Mouse (Mus musculus) kidney, adult 11 months (tissue): Measurements from ENCODE around the gene Tuba1a.
"Not testable (repeated sequence)": the region's sequence is repeated elsewhere in the genome, so short reads cannot be mapped to it uniquely, and the experiment has no call there.

Source experiments
- DNase-seq: peaks from one replicate; pipeline ENCODE4 v3.0.0; 2022

Gene Tuba1a

GRCm38 (mm10) chr15:98954425-98955253 is 1.1 kb upstream of the Tuba1a start:
- DNase-seq, result no peak

DNA sequence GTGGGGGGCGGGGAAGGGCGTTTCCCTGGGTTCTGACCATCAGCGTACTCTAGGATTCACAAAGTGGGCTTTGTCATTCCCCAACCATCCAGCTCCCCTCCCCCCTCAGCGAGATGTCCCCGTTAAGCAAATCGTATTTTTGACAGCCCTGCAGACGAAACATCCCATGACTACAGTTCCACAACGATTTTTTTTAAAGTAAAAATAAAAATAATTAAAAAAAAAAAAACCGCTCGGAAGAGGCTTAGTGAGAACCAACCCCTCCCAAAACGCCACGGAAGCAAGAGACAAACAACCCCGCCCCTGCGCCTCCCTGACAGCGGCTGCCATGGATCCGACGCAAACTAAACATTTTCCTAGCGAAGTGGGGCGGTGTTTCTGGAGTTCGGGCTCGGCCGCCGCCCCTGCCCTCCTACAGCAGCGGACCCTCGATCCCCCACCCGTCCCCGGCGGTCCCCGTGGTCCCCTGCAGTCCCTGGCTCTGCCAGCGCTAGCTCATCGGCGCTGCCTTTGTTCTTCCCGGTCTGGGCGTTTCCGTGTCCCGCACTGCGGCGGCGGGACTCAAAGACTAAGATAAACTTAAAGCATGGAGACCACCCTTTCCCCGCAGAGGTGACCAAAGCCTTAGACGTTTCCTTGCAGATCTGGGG is 627 bp downstream of the Tuba1a start:
- DNase-seq, result no peak

DNA sequence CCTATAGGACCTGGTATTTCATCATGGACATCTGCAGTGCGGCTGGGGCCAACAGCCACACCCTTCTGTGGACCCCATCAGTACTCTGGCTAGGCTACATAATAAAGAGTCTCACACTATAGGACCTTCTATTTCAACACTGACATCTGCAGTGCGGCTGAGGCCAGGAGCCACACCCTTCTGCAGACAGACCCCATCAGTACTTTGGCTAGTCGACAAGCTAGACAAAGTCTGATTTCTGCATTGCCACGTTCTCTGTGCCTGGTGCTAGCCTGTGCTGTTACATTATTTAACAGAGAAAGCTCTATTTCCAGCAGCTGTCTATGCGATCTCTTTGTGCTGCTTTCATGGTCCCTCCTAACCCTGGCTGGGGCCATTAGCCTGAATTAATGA is 1.4 kb downstream of the Tuba1a start:
- DNase-seq, result no peak

- DNase-seq, result not testable (repeated sequence)
Observed at GRCm38 (mm10) chr15:98951122-98952062, 2.1 kb downstream of the Tuba1a start.

- no peak for DNase-seq
Observed at GRCm38 (mm10) chr15:98949607-98949892, 4.0 kb downstream of the Tuba1a start.

- DNase-seq, result no peak
Observed at GRCm38 (mm10) chr15:98948857-98949606, 4.5 kb downstream of the Tuba1a start.

DNA sequence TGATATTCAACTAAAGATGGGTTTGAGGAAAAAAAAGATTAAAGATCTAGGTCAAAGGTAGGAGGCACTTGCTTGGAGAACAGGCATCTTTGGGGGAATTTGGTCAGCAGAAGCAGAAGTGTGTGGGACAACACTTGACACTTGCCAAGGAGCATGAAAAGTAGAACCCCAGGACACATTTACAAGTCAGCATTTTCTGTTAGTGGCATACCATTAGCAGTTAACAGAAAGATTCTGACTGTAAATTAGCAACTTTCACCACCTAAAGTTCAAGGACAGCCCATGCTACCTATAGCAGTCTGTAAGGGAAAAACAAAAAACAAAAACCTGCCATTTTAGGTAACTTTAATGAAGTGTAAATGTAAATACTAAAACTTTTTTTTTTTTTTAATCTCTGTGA is 5.1 kb downstream of the Tuba1a start:
- DNase-seq, result no peak

- no peak for DNase-seq
Observed at GRCm38 (mm10) chr15:98947884-98948283, 5.6 kb downstream of the Tuba1a start.

DNA sequence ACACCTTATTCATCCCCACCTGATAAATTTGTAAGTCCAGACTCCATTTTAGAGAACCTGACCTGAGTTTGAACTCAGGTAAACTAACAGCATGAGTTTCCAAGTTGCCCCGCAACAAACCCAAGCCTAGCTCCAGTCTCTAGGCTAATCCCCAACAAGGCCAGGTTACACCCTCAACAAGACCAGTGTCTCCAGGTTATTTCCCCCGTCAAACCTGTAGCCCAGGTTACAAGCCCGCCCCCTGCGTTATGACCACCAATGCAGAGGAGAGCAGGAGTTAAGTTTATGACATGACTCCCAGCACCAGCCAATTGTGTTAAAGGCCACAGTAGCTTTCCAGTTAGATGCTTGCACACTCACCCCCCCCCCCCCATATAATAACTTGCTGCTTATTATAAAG is 10.4 kb downstream of the Tuba1a start:
- no peak for DNase-seq

DNA sequence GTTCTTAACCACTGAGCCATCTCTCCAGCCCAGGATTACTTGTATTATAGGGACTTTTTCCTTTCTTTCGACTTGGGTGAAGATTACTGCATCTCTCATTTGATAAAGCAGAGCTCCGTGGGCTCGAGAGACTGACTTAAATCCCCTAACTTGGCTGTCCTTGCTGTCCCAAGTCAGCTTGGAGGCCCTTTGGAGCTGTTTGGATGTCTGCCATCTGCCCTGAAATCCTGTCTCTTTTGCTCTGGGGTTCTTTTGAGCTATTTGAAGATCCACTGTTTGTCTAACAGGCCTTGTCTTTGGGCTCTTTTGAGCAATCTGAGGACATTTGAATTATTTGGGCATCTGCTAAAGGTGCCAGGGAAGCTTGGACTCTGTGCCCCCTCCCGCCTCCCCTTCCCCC is 11.4 kb downstream of the Tuba1a start:
- DNase-seq, result no peak

GRCm38 (mm10) chr15:98941539-98941938 is 12.0 kb downstream of the Tuba1a start:
- no peak for DNase-seq

GRCm38 (mm10) chr15:98940816-98941215 is 12.7 kb downstream of the Tuba1a start:
- DNase-seq, result no peak

DNA sequence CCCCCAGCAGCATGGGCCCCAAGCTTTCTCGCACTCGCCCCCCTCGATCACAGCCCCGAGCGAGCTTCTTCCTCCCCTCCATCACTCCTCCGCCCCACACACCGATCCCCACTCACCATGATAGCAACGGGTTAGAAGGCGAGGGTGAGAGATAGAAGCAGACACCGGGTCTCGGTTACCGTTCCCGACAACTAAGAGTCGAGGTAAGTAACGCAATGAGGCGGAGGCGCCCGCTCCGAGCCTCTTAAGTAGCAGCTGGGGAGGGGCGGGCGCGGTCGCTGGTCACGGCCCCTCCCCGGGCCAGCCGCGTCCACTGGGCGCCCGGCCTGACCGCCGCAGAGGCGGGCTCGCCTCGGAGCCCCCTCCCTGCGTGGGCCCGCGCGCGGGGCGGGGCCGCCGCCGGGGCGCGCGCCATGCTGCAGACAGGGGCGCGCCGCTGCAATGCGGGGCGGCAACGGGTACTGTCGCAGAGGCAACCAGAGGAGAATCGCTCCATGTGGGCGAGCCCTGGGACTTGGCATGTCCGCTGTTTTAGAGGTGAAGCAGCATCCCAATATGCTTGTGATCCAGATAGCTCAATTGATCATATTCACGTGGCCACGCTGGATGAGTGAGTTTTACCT is 19.2 kb downstream of the Tuba1a start, which contains the start of gene Tuba1b:
Gene Tuba1b (minus strand): TSS at position 349 of the 623 bp plus-strand sequence.
- DNase-seq, result peak; percentile 91

DNA sequence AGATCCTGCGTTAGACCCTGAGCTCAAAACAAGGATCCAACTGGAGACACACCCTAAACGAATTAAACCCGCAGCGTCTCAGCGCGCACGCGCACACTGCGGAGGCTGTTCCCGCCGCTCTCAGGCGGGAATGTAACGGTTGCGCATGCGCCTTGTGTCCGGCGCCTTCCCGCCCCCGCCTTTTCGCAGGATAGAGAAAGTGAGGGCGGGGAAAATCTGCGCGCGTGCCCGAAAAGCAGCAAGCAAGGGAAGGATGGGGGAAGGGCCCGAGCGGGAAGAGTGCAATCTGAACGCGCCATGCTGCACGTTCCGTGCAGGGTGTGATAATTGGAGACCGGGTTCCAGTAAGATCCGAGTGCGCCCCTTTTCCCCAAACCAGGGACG is 19.7 kb downstream of the Tuba1a start:
- DNase-seq, result peak; percentile 93

DNA sequence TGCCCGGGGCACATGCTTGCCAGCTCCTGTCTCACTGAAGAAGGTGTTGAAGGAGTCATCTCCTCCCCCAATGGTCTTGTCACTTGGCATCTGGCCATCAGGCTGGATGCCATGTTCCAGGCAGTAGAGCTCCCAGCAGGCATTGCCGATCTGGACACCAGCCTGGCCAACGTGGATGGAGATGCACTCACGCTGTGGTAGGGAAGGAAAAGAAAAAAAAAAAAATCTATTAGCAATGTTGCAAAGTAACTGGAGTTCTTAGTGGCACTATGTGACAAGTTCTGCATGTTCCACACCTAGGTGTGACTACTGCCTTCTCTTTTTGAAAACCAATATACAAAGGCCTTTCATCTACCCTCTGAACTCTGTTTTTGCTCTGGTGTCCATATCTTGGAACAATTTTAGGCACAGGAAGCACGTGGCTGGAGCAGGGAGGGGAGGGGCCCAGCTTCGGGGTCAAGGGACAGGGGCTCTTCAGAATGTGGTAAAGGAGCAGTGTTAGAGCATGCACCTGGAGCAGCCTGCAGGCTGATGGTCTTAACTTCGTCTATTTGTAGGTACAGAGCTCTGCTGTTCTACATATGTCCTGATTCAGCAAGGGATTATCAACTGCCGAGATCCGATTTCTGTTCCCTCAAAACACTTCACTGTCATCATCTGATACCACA is 20.4 kb downstream of the Tuba1a start:
- DNase-seq, result not testable (repeated sequence)

DNA sequence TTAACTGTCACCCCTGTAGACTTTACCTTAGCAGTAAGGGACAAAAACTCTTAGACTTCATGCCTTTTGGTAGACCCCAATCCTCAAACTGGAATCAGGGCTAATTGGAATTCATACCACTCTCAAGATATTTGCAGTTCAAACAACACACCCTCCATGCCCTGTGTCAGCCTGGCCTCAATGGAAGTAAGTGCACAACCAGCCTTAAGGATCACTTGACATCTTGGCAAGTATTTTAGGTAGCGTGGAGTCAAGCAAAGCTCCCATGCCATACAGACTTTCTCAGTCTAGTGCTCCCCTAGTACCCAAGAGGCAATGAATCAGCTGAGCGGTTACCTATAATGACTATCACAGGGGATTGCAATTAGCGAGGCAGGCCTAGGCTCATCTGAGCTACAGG is 22.5 kb downstream of the Tuba1a start:
- no peak for DNase-seq

DNA sequence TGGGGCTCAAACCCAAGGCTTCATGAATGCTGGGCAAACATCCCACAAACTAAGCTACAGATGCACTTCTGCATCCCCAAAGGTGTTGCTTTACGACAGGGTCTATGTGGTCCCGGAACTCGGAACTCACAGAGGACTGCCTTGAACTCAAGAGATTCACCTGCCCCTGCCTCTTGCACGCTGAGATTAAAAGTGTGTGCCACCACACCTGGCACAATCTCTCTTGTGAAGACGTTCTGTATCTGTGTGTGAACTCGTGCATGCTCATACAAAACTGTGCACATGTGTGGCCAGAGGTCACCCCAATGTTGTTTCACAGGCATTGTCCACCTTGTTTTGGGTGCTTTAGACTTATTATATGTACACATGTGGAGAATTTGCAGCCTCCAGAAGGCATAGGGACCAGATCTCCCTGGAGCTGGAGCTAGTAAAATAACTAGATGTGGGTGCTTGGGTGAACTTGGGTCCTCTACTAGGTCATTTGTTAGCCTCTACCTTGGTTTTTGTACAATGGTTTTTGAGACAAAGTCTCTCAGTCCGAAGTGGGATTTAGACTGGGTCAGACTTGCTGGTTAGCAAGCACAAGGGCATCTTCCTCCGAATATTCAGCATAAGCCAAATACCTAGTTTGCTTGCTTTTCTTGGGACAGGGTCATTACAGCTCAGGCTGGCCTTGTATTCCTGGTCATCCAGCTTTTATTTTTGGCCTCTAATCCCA is 23.3 kb downstream of the Tuba1a start:
- DNase-seq, result no peak

DNA sequence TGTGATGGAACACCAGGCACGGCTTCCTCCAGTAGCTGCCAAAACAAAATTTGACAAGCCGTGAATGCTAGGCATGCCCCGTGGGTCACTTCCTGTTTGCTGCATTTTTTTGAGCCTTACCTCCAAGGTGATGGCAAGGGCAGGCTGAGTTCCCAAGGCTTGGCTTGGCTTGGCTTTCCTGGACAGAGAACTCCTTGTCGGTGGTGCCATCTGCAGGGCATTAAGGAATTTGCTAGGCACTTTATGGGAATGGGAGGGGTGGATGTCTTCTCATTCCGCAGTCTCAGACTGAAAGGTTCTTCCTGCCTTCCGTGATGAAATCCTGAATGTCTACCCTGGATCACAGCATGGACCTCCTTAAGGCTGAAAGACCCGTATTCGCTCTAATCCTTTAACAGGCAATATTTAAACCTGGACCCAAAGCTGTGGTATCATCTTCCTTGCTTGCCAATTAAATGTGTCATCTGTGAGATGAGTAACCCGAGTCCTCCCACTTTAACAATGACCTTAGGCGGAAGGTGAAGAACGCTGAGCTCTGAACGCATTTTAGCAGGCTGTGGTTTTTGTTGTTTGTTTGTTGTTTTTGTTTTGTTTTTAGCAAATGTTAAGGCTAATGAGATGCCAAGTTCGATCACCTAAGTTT is 24.8 kb downstream of the Tuba1a start:
- peak; percentile 91 for DNase-seq

GRCm38 (mm10) chr15:98927566-98927965 is 25.9 kb downstream of the Tuba1a start:
- no peak for DNase-seq

GRCm38 (mm10) chr15:98924682-98925081 is 28.8 kb downstream of the Tuba1a start:
- peak; percentile 52 for DNase-seq
